ENCODE assay signal across 25 mouse cellular contexts in the genomic region with DNA sequence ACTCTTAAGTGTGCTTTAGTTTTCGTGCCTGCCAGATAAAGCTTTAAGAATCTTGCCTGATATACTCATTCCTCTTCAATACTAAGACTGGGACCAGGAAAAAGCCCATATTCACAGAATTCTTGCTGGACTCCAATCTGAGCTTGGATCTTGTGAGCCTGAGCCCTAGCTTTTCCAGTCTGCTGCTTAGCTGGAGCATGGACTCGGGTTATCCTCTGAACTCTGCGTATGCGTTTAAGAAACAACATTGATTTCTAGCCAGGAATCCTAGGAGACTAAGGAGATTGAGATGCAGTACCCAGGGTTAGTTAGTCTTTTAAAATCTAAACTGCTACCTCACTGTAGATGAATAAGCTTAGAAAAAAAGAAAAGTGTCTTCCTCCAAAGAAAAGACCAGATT. TPM values are rescaled to one million over a fixed set of nuclear protein-coding genes. Genes with fewer than 3 reads are reported as not detected.
"Had no signal": no experiment of that assay in that cellular context is flagged by ENCODE, and none has a peak within 500 bp of the region (broad histone marks: within the 10 kb centered on the region; RNA-seq: fewer than 3 reads in every experiment).

No protein-coding gene starts in this region.

- H3K4me2 ChIP-seq: forebrain, embryonic 15.5 days; heart, embryonic 12.5 days; hindbrain, embryonic 12.5 days; hindbrain, embryonic 14.5 days; intestine, embryonic 15.5 days; limb, embryonic 13.5 days; limb, embryonic 15.5 days; liver, embryonic 12.5 days had no signal

- H3K36me3 ChIP-seq: forebrain, embryonic 15.5 days; heart, embryonic 10.5 days; heart, embryonic 12.5 days; hindbrain, embryonic 10.5 days; hindbrain, embryonic 12.5 days; intestine, embryonic 15.5 days; limb, embryonic 13.5 days; limb, embryonic 15.5 days; liver, embryonic 12.5 days had no signal

- H3K27ac ChIP-seq: forebrain, embryonic 15.5 days; heart, adult 2 months; heart, embryonic 10.5 days; hindbrain, embryonic 10.5 days; hindbrain, embryonic 12.5 days; hindbrain, embryonic 14.5 days; intestine, embryonic 15.5 days; limb, embryonic 13.5 days; limb, embryonic 15.5 days; liver, embryonic 12.5 days; liver, embryonic 14.5 days had no signal

- H3K4me1 ChIP-seq: forebrain, embryonic 15.5 days; heart, embryonic 10.5 days; heart, embryonic 12.5 days; hindbrain, embryonic 10.5 days; hindbrain, embryonic 12.5 days; intestine, embryonic 15.5 days; limb, embryonic 13.5 days; limb, embryonic 15.5 days; liver, embryonic 12.5 days had no signal

- H3K4me3 ChIP-seq: forebrain, embryonic 15.5 days; heart, adult 2 months; heart, embryonic 10.5 days; heart, embryonic 12.5 days; hindbrain, embryonic 10.5 days; hindbrain, embryonic 12.5 days; intestine, embryonic 15.5 days; limb, embryonic 13.5 days; limb, embryonic 15.5 days; liver, embryonic 12.5 days had no signal

- DNase-seq: forebrain, postnatal 0 days; gastrocnemius, postnatal 14 days; gastrocnemius, postnatal 36 days; heart, adult 11 months; heart, adult 2 months; heart, postnatal 10 days; heart, postnatal 4 days; layer of hippocampus, adult 9-11 months; layer of hippocampus, postnatal 36 days; left cerebral cortex, postnatal 4 days; lung, adult 18-20 months had no signal

- ATAC-seq: forebrain, embryonic 15.5 days; forebrain, postnatal 0 days; hindbrain, embryonic 16.5 days; inflammation-experienced regulatory T-cells, adult 6 months; intestine, embryonic 15.5 days; intestine, postnatal 0 days; liver, embryonic 12.5 days had no signal

- H3K9ac ChIP-seq: forebrain, embryonic 15.5 days; forebrain, postnatal 0 days; heart, embryonic 12.5 days; hindbrain, embryonic 12.5 days; hindbrain, embryonic 14.5 days; intestine, embryonic 15.5 days; limb, embryonic 13.5 days; limb, embryonic 15.5 days; liver, embryonic 12.5 days; liver, embryonic 14.5 days had no signal

- H3K27me3 ChIP-seq: forebrain, embryonic 15.5 days; heart, embryonic 12.5 days; hindbrain, embryonic 12.5 days; intestine, embryonic 15.5 days; limb, embryonic 13.5 days; limb, embryonic 15.5 days; liver, embryonic 12.5 days had no signal

- H3K9me3 ChIP-seq: forebrain, embryonic 15.5 days; heart, embryonic 10.5 days; heart, embryonic 12.5 days; hindbrain, embryonic 10.5 days; hindbrain, embryonic 12.5 days; intestine, embryonic 15.5 days; limb, embryonic 15.5 days; liver, embryonic 12.5 days had no signal

RNA-seq across cellular contexts. Expression of gene Cldn1, which starts 20.9 kb away (rescaled TPM):
- polyA plus RNA-seq: inflammation-experienced regulatory T-cells, adult 6 months had no signal
